Comparison of ENCODE assay signal across 8 mouse cellular contexts in genomic region chr6:72851633-72852032, GRCm38 (mm10). TPM values are rescaled to one million over a fixed set of nuclear protein-coding genes. Genes with fewer than 3 reads are reported as not detected.
DNase-seq lines count a peak whose midpoint lies in the region; ATAC-seq and TF ChIP-seq lines count a peak whose summit lies in the region.

No protein-coding gene starts in this region.

- peaks cover 16% of the 10 kb centered on the region; the same call in 1 of the 2 replicates for H3K36me3 ChIP-seq in lung, postnatal 0 days (ENCODE audit: insufficient read depth, low read length)
- H3K36me3 ChIP-seq in thymus, adult 2 months (ENCODE audit: control insufficient read depth, insufficient read depth, low read length), result peaks cover 43% of the 10 kb centered on the region

- peak; percentile 90 for ATAC-seq in common myeloid progenitor, adult 5-6 weeks (replicated peaks; ENCODE audit: low read depth, poor library complexity, severe bottlenecking)
- ATAC-seq in lung, postnatal 0 days, result peak; percentile 19; the same call in 1 of the 2 replicates

- TF ChIP-seq CTCF in lung, postnatal 0 days (IDR thresholded peaks at IDR 0.05), result peak; percentile 79
- peak; percentile 70; the same call in 1 of the 2 replicates for TF ChIP-seq CTCF in thymus, adult 2 months (IDR thresholded peaks at IDR 0.05; ENCODE audit: borderline replicate concordance, control insufficient read depth, extremely low read depth, insufficient read depth, low read length, poor library complexity)

- intact Hi-C loops in left cerebral cortex, postnatal 4 days (cut with DNase I), result no loop called here

- H3K9ac ChIP-seq in lung, postnatal 0 days (replicated peaks; ENCODE audit: low read depth), result no peak overlapping the region

- 63% methylated on average over 5 of the region's 5 CpGs for WGBS in lung, postnatal 0 days
- WGBS in thymus, adult 2 months, result 75% methylated on average over 5 of the region's 5 CpGs

- DNase-seq in cerebellum, adult 11-12 months, result peak; percentile 14
- no peak for DNase-seq in cerebellum, adult 11 months
- DNase-seq in left cerebral cortex, postnatal 4 days, result peak; percentile 34
- no peak for DNase-seq in left cerebral cortex, adult 18-20 months (ENCODE audit: low spot score in 2 of 2)
- DNase-seq in lung, postnatal 0 days (ENCODE audit: low spot score), result peak; percentile 51
- peak; percentile 62 for DNase-seq in thymus, adult 2 months
- DNase-seq in right cerebral cortex, postnatal 36 days (ENCODE audit: low spot score in 2 of 2), result no peak

- no peak for TF ChIP-seq POLR2A in thymus, adult 2 months (IDR thresholded peaks at IDR 0.05; ENCODE audit: control insufficient read depth, extremely low read depth, insufficient read depth, low read length, poor library complexity)

- H3K9me3 ChIP-seq in lung, postnatal 0 days (ENCODE audit: low read length), result no peaks in the 10 kb centered on the region

- H3K4me2 ChIP-seq in lung, postnatal 0 days (replicated peaks; ENCODE audit: low read depth, low read length), result no peak overlapping the region

- no peak overlapping the region for H3K4me3 ChIP-seq in lung, postnatal 0 days (ENCODE audit: low read depth, low read length)
- H3K4me3 ChIP-seq in thymus, adult 2 months (ENCODE audit: control insufficient read depth, insufficient read depth, low read length), result no peak overlapping the region

- H3K4me1 ChIP-seq in lung, postnatal 0 days (ENCODE audit: insufficient read depth, low read depth, low read length), result no peaks in the 10 kb centered on the region; the same call in 1 of the 2 replicates
- H3K4me1 ChIP-seq in thymus, adult 2 months (replicated peaks; ENCODE audit: control insufficient read depth, insufficient read depth, low read length), result no peaks in the 10 kb centered on the region

- TF ChIP-seq EP300 in lung, postnatal 0 days (IDR thresholded peaks at IDR 0.05), result no peak

- no peaks in the 10 kb centered on the region for H3K27me3 ChIP-seq in lung, postnatal 0 days (replicated peaks; ENCODE audit: insufficient read depth, low read length)
- no peaks in the 10 kb centered on the region for H3K27me3 ChIP-seq in thymus, adult 2 months (ENCODE audit: control insufficient read depth, insufficient read depth, low read length)

- no peak overlapping the region for H3K27ac ChIP-seq in lung, postnatal 0 days (ENCODE audit: low read length)
- H3K27ac ChIP-seq in thymus, adult 2 months (ENCODE audit: control insufficient read depth, insufficient read depth, low read length), result no peak overlapping the region

RNA-seq across cellular contexts. Expression of gene Kcmf1, which starts 48.1 kb away (rescaled TPM):
- 10 to 100 TPM; 68.4 to 73.0 TPM for total RNA-seq in left cerebral cortex, postnatal 4 days (2021)
- total RNA-seq in left cerebral cortex, adult 18-20 months (2021), result 10 to 100 TPM; 74.5 to 74.7 TPM
- total RNA-seq in common myeloid progenitor, adult 5-6 weeks (2017), result 68.1 and 126 TPM in 2 replicates
- polyA plus RNA-seq in lung, postnatal 0 days (2015; fragmentation: Nextera tagmentation; extraction: Ambion mirVana), result 43.0 and 47.6 TPM in 2 replicates
- 162 and 190 TPM in 2 replicates for polyA plus RNA-seq in thymus, adult 2 months (2012; rRNA removed)

Comparison
In these comparisons a context has a peak if more than half of its experiments do, and no peak if none do; other contexts are left out.
1. DNase-seq: peak in cerebellum, adult 11-12 months (single experiment), left cerebral cortex, postnatal 4 days (single experiment), lung, postnatal 0 days (single experiment) and thymus, adult 2 months (single experiment); none in cerebellum, adult 11 months (single experiment), left cerebral cortex, adult 18-20 months (0 of 2) and right cerebral cortex, postnatal 36 days (0 of 2).